In the genomic region with DNA sequence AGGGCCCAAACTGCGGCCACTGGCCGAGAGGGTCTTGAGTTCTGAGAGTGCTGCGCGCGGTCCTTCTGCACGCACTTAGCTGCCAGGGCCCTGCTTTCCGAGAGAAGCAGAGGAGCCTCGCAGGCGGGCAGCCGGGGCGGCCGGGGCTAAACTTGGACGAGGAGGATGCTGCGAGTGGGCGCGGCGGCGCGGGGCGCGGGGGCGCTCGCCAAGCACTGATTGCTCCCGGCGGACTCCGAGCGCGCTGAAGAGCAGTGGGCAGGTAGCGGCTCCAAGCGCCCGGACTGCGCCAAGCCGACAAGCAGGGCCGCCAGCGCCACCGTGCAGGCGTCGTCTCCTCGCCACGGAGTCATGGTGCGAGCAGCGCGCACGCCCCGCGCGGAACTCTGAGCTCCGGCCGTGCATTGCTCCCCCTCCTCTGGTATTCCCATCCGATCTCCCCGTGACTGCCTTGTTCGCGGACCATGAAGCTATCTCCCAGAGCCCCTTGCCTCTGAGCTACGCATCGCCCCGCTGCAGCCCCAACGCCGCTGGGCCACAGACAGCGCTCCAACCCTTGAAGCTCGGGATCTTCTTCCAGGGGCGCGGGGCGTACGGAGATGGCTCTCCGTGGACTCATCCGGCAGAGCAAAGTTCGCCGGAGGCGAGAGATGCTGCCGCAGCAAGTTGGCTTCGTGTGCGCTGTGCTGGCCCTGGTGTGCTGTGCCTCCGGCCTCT, we compare ENCODE assay signal across 8 mouse cellular contexts. TPM values are rescaled to one million over a fixed set of nuclear protein-coding genes. Genes with fewer than 3 reads are reported as not detected.
DNase-seq lines count a peak whose midpoint lies in the region; ATAC-seq and TF ChIP-seq lines count a peak whose summit lies in the region.

No protein-coding gene starts in this region.

- no peak overlapping the region for H3K27ac ChIP-seq in spleen, adult 2 months (ENCODE audit: insufficient read depth, low read length)
- H3K27ac ChIP-seq in embryonic facial prominence, embryonic 13.5 days: no peak overlapping the region
- H3K27ac ChIP-seq in heart, embryonic 11.5 days (ENCODE audit: low read depth, low read length): no peak overlapping the region
- no peak overlapping the region for H3K27ac ChIP-seq in kidney, embryonic 14.5 days (ENCODE audit: low read depth, low read length)
- no peak overlapping the region for H3K27ac ChIP-seq in limb, embryonic 15.5 days
- 0 out of 2 replicates have a peak overlapping the region, but pooled peaks have one; percentile 12 for H3K27ac ChIP-seq in midbrain, embryonic 15.5 days

- no peak for TF ChIP-seq POLR2A in spleen, adult 2 months (IDR thresholded peaks at IDR 0.05; ENCODE audit: low read depth, low read length)

- no peaks in the 10 kb centered on the region for H3K9me3 ChIP-seq in embryonic facial prominence, embryonic 13.5 days
- H3K9me3 ChIP-seq in heart, embryonic 11.5 days (replicated peaks; ENCODE audit: control insufficient read depth, low read length): no peaks in the 10 kb centered on the region
- no peaks in the 10 kb centered on the region for H3K9me3 ChIP-seq in kidney, embryonic 14.5 days (ENCODE audit: control insufficient read depth, low read length)
- no peaks in the 10 kb centered on the region for H3K9me3 ChIP-seq in limb, embryonic 15.5 days
- H3K9me3 ChIP-seq in midbrain, embryonic 15.5 days: no peaks in the 10 kb centered on the region

- H3K4me1 ChIP-seq in spleen, adult 2 months (ENCODE audit: control insufficient read depth, insufficient read depth, insufficient read length): peaks cover 2% of the 10 kb centered on the region; the same call in 1 of the 2 replicates
- H3K4me1 ChIP-seq in embryonic facial prominence, embryonic 13.5 days: peaks cover 20% of the 10 kb centered on the region
- H3K4me1 ChIP-seq in heart, embryonic 11.5 days (ENCODE audit: control insufficient read depth, insufficient read depth, low read length): peaks cover 5% of the 10 kb centered on the region
- peaks cover 16% of the 10 kb centered on the region; the same call in 1 of the 2 replicates for H3K4me1 ChIP-seq in kidney, embryonic 14.5 days (ENCODE audit: control insufficient read depth, insufficient read depth, low read length)
- peaks cover 25% of the 10 kb centered on the region for H3K4me1 ChIP-seq in limb, embryonic 15.5 days
- H3K4me1 ChIP-seq in midbrain, embryonic 15.5 days: peaks cover 27% of the 10 kb centered on the region

- H3K9ac ChIP-seq in embryonic facial prominence, embryonic 13.5 days: peak overlapping the region; percentile 70
- H3K9ac ChIP-seq in heart, embryonic 11.5 days (ENCODE audit: low read depth, low read length): peak overlapping the region; percentile 57
- H3K9ac ChIP-seq in kidney, embryonic 14.5 days (ENCODE audit: low read depth, low read length): peak overlapping the region; percentile 42; the same call in 1 of the 2 replicates
- peak overlapping the region; percentile 44 for H3K9ac ChIP-seq in limb, embryonic 15.5 days
- H3K9ac ChIP-seq in midbrain, embryonic 15.5 days: peak overlapping the region; percentile 52

- peak overlapping the region; percentile 99 for H3K4me2 ChIP-seq in embryonic facial prominence, embryonic 13.5 days
- H3K4me2 ChIP-seq in heart, embryonic 11.5 days: peak overlapping the region; percentile 98
- H3K4me2 ChIP-seq in kidney, embryonic 14.5 days (replicated peaks; ENCODE audit: low read depth, low read length): peak overlapping the region; percentile 96
- H3K4me2 ChIP-seq in limb, embryonic 15.5 days: peak overlapping the region; percentile 98
- peak overlapping the region; percentile 99 for H3K4me2 ChIP-seq in midbrain, embryonic 15.5 days

- H3K27me3 ChIP-seq in spleen, adult 2 months (ENCODE audit: control insufficient read depth, insufficient read depth, low read length): peaks cover 14% of the 10 kb centered on the region
- peaks cover 77% of the 10 kb centered on the region for H3K27me3 ChIP-seq in embryonic facial prominence, embryonic 13.5 days
- peaks cover 45% of the 10 kb centered on the region for H3K27me3 ChIP-seq in heart, embryonic 11.5 days (ENCODE audit: control insufficient read depth, insufficient read depth, low read length)
- H3K27me3 ChIP-seq in kidney, embryonic 14.5 days (ENCODE audit: control insufficient read depth, insufficient read depth, low read length): peaks cover 54% of the 10 kb centered on the region
- H3K27me3 ChIP-seq in limb, embryonic 15.5 days: peaks cover 58% of the 10 kb centered on the region
- H3K27me3 ChIP-seq in midbrain, embryonic 15.5 days (replicated peaks): peaks cover 27% of the 10 kb centered on the region

- peak; percentile 67; the same call in 1 of the 2 replicates for ATAC-seq in embryonic facial prominence, embryonic 13.5 days (ENCODE audit: insufficient number of reproducible peaks, insufficient read depth, low FRiP score, low TSS enrichment, low read depth)
- peak; percentile 74 for ATAC-seq in heart, embryonic 11.5 days (replicated peaks; ENCODE audit: insufficient number of reproducible peaks, low FRiP score, low TSS enrichment)
- peak; percentile 86 for ATAC-seq in kidney, embryonic 14.5 days (ENCODE audit: low FRiP score, low TSS enrichment)
- no peak for ATAC-seq in limb, embryonic 15.5 days (ENCODE audit: insufficient number of reproducible peaks, low FRiP score, low TSS enrichment, low read depth)
- ATAC-seq in midbrain, embryonic 15.5 days (replicated peaks): peak; percentile 87

- 2% methylated on average over 73 of the region's 73 CpGs for WGBS in spleen, adult 2 months
- 1% methylated on average over 73 of the region's 73 CpGs for WGBS in embryonic facial prominence, embryonic 13.5 days
- WGBS in heart, embryonic 11.5 days (ENCODE audit: insufficient replicate concordance): under 1% methylated on average over 73 of the region's 73 CpGs
- WGBS in kidney, embryonic 14.5 days: 2% methylated on average over 65 of the region's 73 CpGs
- WGBS in limb, embryonic 15.5 days: under 1% methylated on average over 62 of the region's 73 CpGs
- WGBS in midbrain, embryonic 15.5 days: under 1% methylated on average over 73 of the region's 73 CpGs

- H3K36me3 ChIP-seq in spleen, adult 2 months (ENCODE audit: control insufficient read depth, insufficient read depth, low read length): no peaks in the 10 kb centered on the region
- no peaks in the 10 kb centered on the region for H3K36me3 ChIP-seq in embryonic facial prominence, embryonic 13.5 days
- H3K36me3 ChIP-seq in heart, embryonic 11.5 days (ENCODE audit: control insufficient read depth, insufficient read depth, low read length): no peaks in the 10 kb centered on the region
- H3K36me3 ChIP-seq in kidney, embryonic 14.5 days (ENCODE audit: control insufficient read depth, insufficient read depth, low read length): no peaks in the 10 kb centered on the region
- no peaks in the 10 kb centered on the region for H3K36me3 ChIP-seq in limb, embryonic 15.5 days
- no peaks in the 10 kb centered on the region for H3K36me3 ChIP-seq in midbrain, embryonic 15.5 days (replicated peaks)

- no peak for TF ChIP-seq CTCF in spleen, adult 2 months (IDR thresholded peaks at IDR 0.05; ENCODE audit: extremely low read depth, insufficient read depth, insufficient read length, insufficient replicate concordance)

- no peak for DNase-seq in spleen, adult 2 months (ENCODE audit: low read depth in 1 of 2, low spot score in 2 of 2)
- no peak for DNase-seq in spleen, postnatal 14 days (ENCODE audit: low spot score in 2 of 2)
- DNase-seq in testis, postnatal 10 days (ENCODE audit: low spot score): peak; percentile 73

- peak overlapping the region; percentile 15; the same call in 1 of the 2 replicates for H3K4me3 ChIP-seq in spleen, adult 2 months (ENCODE audit: extremely low read depth, insufficient read depth, insufficient read length)
- H3K4me3 ChIP-seq in embryonic facial prominence, embryonic 13.5 days: peak overlapping the region; percentile 58
- peak overlapping the region; percentile 60 for H3K4me3 ChIP-seq in heart, embryonic 11.5 days (ENCODE audit: low read depth, low read length)
- peak overlapping the region; percentile 58 for H3K4me3 ChIP-seq in kidney, embryonic 14.5 days (ENCODE audit: low read length)
- peak overlapping the region; percentile 54 for H3K4me3 ChIP-seq in limb, embryonic 15.5 days
- H3K4me3 ChIP-seq in midbrain, embryonic 15.5 days: peak overlapping the region; percentile 52

RNA-seq across cellular contexts. Expression of a gene that starts 0.4 kb away (rescaled TPM):
- not detected in 2 replicates for polyA plus RNA-seq in spleen, adult 2 months (2012; rRNA removed)
- 0.39 and 0.76 TPM in 2 replicates for polyA plus RNA-seq in embryonic facial prominence, embryonic 13.5 days (2015; fragmentation: Nextera tagmentation; extraction: Ambion mirVana)
- 1.8 and 1.9 TPM in 2 replicates for polyA plus RNA-seq in heart, embryonic 11.5 days (2014; fragmentation: Nextera tagmentation; extraction: Ambion mirVana)
- polyA plus RNA-seq in kidney, embryonic 14.5 days (2014; fragmentation: Nextera tagmentation; extraction: Ambion mirVana): not detected in 2 replicates
- 0.96 and 1.2 TPM in 2 replicates for polyA plus RNA-seq in limb, embryonic 15.5 days (2015; fragmentation: Nextera tagmentation; extraction: Ambion mirVana)
- polyA plus RNA-seq in midbrain, embryonic 15.5 days (2015; fragmentation: Nextera tagmentation; extraction: Ambion mirVana): 1.7 and 1.8 TPM in 2 replicates
